Mouse (Mus musculus) liver, embryonic 14.5 days (tissue): ENCODE measurements around the gene Prpf8.

Experiments used
- CTCF ChIP-seq: IDR thresholded peaks from 2 replicates; pipeline ENCODE4 v1.5.1; 2016; ENCODE audit warnings: antibody characterized with exemption, low read depth, control low read depth
- EP300 ChIP-seq: IDR thresholded peaks from 2 replicates; pipeline ENCODE4 v1.6.1; 2016; ENCODE audit warnings: antibody characterized with exemption, low read depth

- TF ChIP-seq CTCF (no peak), EP300 (no peak)
Measured at GRCm38 (mm10) chr11:75533314-75534015, 46.8 kb downstream of the Prpf8 start.
